Mouse (Mus musculus): Measurements from ENCODE around the gene Nsmce3. TPM values are rescaled to one million over a fixed set of nuclear protein-coding genes. Genes with fewer than 3 reads are reported as not detected.

The Nsmce3 gene
- total RNA-seq, 2 experiments from 2014 or later = 3.5 TPM

DNA sequence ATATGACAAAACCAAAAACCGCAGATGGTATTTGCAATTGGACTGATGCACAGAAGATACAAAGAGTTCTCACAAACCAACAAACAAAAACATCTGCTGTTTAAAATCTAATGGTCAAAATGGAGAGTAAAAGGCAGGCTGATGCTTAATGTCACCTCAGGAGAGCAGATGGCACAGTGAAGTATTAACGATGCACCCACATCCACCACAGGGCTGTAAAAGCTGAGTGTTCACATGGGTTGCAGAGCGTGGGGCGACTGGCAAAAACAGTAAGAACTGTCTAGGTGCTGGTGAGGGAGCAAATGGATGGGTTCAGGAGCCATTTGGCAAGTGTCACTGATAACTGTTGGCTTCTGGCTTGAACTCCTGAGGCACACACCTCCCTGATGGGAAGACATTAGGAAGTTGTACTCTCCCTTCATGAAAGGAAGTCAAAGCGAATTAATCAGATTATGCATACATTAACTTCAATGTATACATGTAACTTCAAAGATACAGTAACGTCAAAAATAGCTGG lies 3.2 kb downstream of the Nsmce3 start:
- intact Hi-C loops (cut with DNase I) = no loop called here
- DNase-seq = no peak

DNA sequence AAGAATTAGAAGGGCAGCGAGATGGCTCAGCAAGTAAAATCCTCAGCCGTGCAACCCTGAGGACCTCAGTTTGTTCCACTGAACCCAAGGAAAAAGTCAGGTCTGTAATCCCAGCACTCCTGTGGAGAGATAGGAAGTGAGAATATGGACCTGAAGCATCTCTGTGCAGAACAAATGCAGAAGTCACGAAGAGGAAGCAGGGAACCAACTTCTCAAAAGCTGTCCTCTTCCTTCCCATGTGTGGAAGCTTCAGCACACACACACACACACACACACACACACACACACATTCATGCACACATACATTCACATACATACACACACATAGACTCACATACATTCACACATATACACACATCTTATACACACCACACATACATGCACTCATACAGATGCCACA lies 9.3 kb downstream of the Nsmce3 start:
- no peak for DNase-seq

DNA sequence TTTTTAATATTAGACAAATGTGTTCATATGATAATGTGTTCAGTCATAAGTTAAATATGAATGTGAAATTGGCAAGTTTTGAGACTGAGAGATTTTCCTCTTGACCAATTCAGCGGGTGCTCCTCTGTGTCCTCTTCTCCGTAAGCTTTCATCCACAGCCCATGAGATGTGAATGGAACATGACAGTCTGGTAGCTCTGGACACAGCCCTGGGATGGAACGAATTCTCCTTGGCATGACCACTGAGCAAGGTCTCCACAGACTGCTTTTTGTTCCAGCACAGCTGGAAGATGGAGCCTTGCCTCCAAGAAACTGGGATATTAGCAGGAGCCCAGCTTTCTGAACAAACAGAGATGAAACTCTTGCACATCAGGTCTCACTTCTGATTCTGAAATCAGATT lies 9.8 kb downstream of the Nsmce3 start:
- intact Hi-C loops (cut with DNase I) = no loop called here
- no peak for DNase-seq

More for the DNA sequence above, 9.3 kb downstream of the Nsmce3 start:
- intact Hi-C loops (cut with DNase I) = no loop called here

DNA sequence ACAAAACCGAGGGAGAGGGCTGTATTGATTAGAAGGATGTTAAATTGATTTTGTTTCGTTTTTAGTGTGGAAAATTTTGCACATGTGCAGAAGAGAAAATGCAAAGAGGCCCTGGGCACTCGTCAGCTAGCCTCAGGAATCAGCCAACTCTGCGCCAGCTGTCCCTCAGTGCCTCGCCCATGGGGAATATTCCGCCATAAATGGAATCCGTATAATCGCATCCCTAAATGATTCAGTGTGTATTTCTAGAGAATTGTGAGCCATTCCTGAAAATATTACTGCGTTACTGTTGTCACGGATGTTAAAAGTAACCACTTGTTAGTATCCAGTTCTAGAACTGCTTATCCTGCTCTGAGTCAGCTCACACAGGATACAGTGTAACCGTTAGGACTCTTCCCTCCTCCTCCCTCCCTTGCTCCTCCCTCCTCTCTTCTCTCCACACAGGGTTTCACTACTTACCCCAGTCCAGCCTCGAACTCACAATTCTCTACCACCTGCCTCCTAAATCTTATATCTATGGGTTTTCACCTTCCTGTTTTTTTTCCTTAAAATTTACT lies 16.2 kb downstream of the Nsmce3 start:
- no peak for DNase-seq
- intact Hi-C loops (cut with DNase I) = no loop called here

DNA sequence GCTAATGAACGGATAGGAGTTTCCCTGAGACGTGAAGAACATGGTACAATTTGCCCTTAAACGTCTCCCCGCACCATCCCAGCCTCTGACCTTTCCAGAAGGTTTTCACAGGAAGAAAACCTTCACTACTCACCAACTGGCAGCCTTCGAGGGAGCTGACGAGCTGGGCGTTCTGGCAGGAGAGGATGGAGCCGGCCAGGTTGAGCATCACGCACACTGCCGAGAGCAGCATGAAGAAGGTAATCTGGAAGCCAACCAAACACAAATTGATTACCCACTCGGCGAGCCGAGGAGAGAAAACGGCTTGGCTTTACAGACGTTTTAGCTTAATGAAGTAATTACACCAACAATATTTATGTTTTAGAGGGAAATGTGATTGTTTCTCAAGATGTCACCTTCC lies 16.8 kb downstream of the Nsmce3 start:
- DNase-seq = no peak
- intact Hi-C loops (cut with DNase I) = no loop called here

DNA sequence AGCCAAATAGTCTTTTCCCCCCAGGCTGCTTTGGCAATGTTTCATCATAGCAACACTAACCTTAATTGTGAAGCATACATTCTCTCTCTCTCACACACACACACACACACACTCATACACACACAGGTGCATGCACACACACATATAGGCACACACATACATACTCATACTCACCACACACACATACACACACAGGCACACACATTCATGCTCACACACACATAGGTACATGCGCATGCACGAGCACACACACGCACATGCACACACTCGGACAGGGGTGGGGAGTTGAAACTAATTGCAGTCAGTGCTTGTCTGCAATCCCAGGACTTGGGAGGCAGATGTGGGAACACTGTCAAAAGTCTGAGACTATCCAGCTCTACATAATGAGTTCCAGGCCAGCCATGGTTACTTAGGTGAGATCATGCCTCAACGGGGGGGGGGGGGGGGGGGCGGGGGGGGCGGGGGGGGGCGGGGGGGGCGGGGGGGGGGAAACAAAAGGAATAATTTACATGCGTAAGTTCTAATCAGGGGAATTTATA lies 17.3 kb downstream of the Nsmce3 start:
- intact Hi-C loops (cut with DNase I) = no loop called here
- no peak for DNase-seq

DNA sequence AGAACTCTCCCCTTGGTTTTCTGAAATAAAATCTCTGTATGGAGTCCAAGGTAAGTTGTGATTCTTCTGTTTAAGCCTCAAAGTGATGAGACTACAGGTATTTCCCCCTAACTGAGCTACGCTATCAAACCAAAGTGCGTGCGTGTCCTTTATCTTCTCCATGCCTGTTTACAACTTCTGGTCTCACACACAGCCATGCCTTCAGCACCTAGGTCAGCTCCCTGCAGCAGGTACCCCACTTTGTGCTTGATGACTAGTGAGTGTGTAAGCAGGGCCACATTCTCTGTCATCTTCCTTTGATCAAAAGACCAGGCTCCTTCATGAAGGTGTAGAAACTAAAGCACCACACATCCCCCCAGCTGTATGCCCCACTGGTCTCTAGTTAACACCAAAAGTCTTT lies 22.0 kb downstream of the Nsmce3 start:
- peak; percentile 20 to 27 for DNase-seq
- intact Hi-C loops (cut with DNase I) = no loop called here

DNA sequence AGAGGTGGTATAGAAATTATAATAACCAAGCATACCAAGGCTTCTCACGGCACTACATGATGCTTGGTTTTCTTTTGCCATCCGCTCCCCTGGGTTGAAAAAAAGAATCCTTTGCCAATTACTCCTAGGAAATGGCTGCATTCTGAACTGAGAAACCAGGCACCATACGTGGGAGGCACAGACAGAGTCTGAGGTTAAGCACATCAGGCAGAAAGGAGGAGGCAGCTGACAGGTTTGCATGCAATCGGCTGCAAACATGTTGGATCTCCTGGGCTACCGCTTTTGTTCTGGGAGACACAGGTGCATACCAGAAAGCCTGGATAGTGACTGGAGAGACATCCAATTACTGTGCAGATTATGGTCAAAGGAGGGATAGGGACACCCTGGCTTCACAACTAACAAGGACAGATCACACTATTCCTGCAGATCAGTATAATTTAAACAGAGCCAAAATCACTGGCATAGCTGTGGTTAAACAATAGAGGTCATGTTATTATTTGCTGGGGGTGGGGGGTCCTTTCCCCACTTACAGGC lies 25.4 kb downstream of the Nsmce3 start:
- intact Hi-C loops (cut with DNase I) = no loop called here
- DNase-seq = no peak

DNA sequence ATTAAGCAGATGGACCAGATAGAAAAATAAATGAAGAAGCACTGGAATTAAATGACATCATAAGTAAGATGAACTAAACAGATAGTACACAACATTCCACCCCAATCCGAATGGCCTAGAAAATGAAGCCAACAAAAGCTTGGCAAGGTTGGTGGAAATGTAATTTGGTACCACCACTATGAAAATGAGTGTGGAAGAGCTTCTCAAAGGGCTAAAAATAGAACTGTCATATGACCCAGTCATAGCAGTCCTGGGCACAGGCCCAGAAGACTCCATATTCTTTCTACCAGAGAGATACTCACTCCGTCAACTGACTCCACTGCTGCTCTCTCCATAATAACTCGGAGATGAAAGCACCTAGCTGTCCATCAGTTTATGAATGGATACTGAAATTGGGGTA lies 26.7 kb downstream of the Nsmce3 start:
- intact Hi-C loops (cut with DNase I) = no loop called here
- DNase-seq = peak in 1 of 2 experiments; percentile 7

DNA sequence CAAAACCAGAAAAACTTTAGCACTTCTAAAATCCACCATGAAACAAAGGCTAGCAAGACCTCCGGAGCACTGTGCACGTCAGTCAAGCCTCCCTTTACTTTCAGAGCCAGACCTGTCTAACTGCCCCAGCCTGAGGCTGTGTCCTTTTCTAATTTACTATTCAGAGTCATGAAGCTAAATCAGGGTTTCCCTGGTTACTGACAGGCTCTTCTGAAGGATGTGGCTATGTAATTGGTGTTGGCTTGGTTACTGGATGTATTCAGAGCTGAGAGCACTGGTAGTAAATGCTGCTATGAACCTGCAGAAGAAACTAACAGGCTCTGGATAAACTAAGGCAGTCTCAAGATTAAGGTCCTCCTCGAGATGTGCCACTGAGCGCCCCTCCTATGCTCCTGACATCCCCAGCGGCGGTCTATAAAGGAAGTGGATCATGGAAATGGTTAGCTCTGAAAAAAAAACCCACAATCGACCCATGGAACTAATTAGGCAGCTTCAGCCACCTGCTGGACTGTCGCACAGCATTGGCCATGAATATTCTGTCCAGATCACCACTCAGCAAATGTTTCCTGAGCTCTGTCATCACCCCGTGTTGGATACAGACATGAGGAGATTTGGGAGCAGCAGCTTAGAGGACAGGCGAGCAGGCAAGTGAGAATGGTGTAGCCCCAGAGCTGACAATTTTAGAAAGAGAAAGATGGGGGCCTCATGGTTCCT lies 31.7 kb downstream of the Nsmce3 start:
- intact Hi-C loops (cut with DNase I) = no loop called here
- no peak for DNase-seq

DNA sequence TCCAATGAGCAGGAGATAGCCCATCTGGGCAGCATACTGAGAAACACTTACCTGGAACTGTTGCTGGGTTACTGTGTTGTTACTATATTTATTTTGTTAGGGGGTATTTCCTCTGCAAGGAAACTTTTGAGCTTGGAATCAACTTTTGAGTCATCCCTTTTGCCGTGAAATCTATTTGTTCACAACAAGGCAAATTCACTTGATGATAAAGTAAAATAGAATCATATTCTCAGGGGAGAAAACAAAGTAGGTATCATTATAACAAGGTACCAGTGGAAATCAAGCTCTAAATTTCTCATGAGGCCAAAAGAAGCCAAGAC lies 32.3 kb downstream of the Nsmce3 start:
- no peak for DNase-seq
- intact Hi-C loops (cut with DNase I) = no loop called here

DNA sequence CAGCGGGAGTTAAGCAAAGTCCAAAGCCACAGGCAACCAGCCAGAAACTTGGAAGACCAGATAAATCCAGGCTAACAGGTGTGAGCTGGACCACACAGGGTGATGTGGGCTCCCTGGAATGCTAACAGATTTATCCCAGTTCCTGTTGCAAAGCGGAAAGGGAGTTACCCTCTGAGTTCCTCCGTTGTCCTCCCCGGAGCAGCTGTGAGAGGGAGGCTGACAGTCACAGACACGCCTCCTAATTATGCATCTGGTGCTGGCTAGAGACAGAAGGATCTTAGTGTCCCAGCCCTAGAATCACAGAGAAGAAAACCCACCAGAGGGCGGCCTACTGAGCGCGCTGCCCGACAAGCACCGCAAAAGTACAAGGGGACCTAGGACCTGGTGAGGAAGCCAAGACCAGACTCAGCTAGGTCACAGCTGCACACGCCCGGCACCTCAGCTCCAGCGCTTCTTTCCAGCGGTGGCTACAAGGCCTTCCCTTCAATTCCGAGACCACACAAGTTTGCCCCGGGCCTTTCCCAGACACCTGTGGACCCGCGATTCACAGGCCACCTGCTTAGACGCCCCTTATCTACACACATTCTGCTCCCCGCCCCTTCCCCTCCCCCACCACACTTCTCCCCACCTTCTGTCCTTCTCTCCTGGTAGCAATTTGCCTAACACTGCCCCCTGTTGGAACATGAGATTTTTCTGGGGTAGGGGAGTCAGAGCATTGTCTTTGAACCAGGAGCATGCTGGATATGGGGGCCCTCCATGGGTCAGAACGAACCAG lies 32.8 kb downstream of the Nsmce3 start:
- DNase-seq = peak; percentile 31 to 44
- intact Hi-C loops (cut with DNase I) = no loop called here

DNA sequence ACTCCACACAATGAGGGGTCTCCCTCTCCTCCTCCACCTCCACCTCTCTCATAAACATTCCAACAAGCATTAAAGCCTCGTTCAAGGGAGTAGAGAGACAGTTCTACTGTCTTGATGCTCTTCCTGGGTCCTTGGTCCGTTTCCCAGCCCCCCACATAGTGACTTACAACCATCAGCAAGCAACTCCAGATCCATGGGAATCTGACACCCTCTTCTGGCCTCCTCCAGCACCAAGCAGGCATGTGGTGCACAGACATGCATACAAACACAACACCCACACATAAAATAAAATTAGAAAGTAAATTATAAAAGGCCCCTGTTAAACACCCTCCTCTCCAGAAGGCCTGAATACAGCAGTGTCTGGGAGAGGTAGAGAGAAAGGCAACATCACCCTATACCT lies 33.5 kb downstream of the Nsmce3 start:
- intact Hi-C loops (cut with DNase I) = no loop called here
- DNase-seq = no peak

DNA sequence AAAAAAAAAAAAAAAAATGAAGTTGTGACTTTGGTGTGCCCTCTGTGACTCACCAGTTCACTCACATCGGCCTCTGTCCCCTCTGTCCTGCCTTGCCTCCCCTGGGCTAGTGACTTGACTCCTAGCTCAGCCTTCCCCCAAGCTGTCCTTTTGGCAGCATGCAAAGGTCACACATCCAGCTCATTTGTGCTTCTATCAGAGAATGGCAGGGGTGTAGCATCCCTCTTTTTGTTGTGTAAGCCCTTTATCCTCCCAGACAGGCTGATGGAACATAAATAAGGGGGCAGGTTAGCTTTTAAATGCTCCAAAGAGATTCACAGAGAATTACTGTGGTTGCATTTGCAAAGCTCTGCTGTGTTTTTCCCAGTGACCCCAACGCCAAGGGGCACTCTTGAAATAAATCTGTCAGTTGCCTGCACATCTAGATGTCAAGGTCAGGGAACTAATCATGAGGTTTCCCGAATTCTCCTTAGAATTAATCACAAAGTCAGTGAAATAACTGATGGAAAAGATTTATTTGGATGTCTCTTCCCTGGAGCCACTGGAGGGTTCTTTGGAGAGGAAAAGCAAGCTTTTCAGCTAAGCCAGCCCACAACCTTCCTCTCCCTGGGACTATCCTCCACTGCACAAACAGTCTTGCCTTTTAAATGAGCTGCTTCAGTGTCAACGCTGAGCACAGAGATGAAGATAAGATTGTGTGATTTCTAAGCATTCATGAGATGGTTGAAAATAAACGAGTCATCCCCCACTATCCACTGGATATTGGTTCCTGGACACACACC lies 42.4 kb downstream of the Nsmce3 start:
- no peak for DNase-seq
- intact Hi-C loops (cut with DNase I) = no loop called here

DNA sequence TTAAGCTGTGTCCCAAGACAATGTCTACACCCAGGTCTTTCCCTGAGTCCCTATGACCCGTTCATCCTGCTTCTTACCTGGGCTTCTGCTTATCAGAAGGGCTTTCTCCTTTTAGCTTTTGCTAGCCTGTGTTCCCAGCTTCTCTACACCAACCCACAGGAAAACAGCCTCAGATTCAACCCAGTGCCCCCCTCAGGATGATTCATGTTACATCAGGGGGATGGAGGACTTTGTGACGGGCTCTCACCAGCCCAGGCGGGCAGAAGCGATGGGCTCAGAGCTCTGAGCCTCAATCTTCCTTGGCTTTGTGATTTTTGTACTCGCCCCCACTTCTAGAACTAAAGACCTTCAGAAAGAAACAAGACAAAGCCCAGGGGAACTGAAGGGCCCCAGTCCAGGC lies 51.7 kb downstream of the Nsmce3 start:
- intact Hi-C loops (cut with DNase I) = no loop called here
- DNase-seq = no peak

DNA sequence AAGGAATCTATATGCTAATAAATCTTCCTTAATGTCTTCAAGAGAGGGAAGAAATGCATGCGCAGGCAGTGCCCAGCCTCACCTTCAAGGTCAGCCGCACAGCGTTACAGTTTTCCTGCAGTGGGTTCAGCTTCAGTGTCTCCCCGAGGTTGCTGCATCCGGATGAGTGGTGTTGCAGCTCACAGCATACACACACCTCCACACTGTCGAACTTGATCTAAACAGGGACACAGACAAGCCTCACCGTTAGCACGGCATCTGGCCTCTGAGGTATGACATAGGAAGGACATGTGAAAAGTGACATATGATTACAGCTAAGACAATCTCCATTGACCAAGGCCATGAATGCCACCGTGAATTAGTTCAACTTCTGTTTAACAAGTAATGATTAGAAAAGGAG lies 53.1 kb downstream of the Nsmce3 start:
- intact Hi-C loops (cut with DNase I) = no loop called here
- DNase-seq = no peak

Measured in heart, postnatal 14 days (tissue).